In genomic region chr14:32091704-32092103, GRCm38 (mm10) we compare ENCODE assay signal across 21 mouse cellular contexts. TPM values are rescaled to one million over a fixed set of nuclear protein-coding genes. Genes with fewer than 3 reads are reported as not detected.
DNase-seq lines count a peak whose midpoint lies in the region; ATAC-seq and TF ChIP-seq lines count a peak whose summit lies in the region.
"Had no signal": no experiment of that assay in that cellular context is flagged by ENCODE, and none has a peak within 500 bp of the region (broad histone marks: within the 10 kb centered on the region; RNA-seq: fewer than 3 reads in every experiment).

No protein-coding gene starts in this region.

- H3K4me2 ChIP-seq in heart, embryonic 15.5 days, result no peak overlapping the region
- H3K4me2 ChIP-seq in heart, embryonic 12.5 days, result no peak overlapping the region
- no peak overlapping the region for H3K4me2 ChIP-seq in kidney, postnatal 0 days (ENCODE audit: low read length)
- 0 out of 2 replicates have a peak overlapping the region, but pooled peaks have one; percentile 2 for H3K4me2 ChIP-seq in limb, embryonic 11.5 days (ENCODE audit: low read depth, severe bottlenecking)
- H3K4me2 ChIP-seq: embryonic facial prominence, embryonic 13.5 days; forebrain, embryonic 12.5 days; heart, embryonic 13.5 days; hindbrain, embryonic 13.5 days had no signal

- 87% methylated on average over 4 of the region's 4 CpGs for WGBS in heart, embryonic 15.5 days
- WGBS in heart, embryonic 12.5 days, result 84% methylated on average over 4 of the region's 4 CpGs
- 51% methylated on average over 4 of the region's 4 CpGs for WGBS in kidney, postnatal 0 days
- WGBS in kidney, adult 2 months, result 77% methylated on average over 4 of the region's 4 CpGs
- WGBS in limb, embryonic 11.5 days, result 64% methylated on average over 4 of the region's 4 CpGs

- H3K4me1 ChIP-seq in heart, embryonic 15.5 days (replicated peaks), result peaks cover 25% of the 10 kb centered on the region
- peaks cover 26% of the 10 kb centered on the region for H3K4me1 ChIP-seq in heart, embryonic 12.5 days (replicated peaks)
- H3K4me1 ChIP-seq in kidney, postnatal 0 days (replicated peaks; ENCODE audit: insufficient read depth, low read length), result peaks cover 6% of the 10 kb centered on the region; the same call in 1 of the 2 replicates
- no peaks in the 10 kb centered on the region for H3K4me1 ChIP-seq in kidney, adult 2 months (ENCODE audit: control insufficient read depth, insufficient read depth, low read length)
- peaks cover 9% of the 10 kb centered on the region; the same call in 1 of the 2 replicates for H3K4me1 ChIP-seq in limb, embryonic 11.5 days (ENCODE audit: control insufficient read depth, insufficient read depth, low read length)

- H3K4me3 ChIP-seq in heart, embryonic 15.5 days, result no peak overlapping the region
- H3K4me3 ChIP-seq in heart, embryonic 12.5 days, result no peak overlapping the region
- H3K4me3 ChIP-seq in kidney, postnatal 0 days (replicated peaks; ENCODE audit: low read depth, low read length), result no peak overlapping the region
- no peak overlapping the region for H3K4me3 ChIP-seq in kidney, adult 2 months (ENCODE audit: insufficient read depth, low read depth, low read length)
- H3K4me3 ChIP-seq in limb, embryonic 11.5 days (ENCODE audit: low read depth, low read length), result no peak overlapping the region
- H3K4me3 ChIP-seq: embryonic facial prominence, embryonic 13.5 days; forebrain, embryonic 12.5 days; gastrocnemius, adult 2 months; heart, embryonic 13.5 days; hindbrain, embryonic 13.5 days had no signal

- no peaks in the 10 kb centered on the region for H3K27me3 ChIP-seq in heart, embryonic 15.5 days
- H3K27me3 ChIP-seq in heart, embryonic 12.5 days (replicated peaks), result no peaks in the 10 kb centered on the region
- no peaks in the 10 kb centered on the region for H3K27me3 ChIP-seq in kidney, postnatal 0 days (ENCODE audit: insufficient read depth, low read length)
- H3K27me3 ChIP-seq in kidney, adult 2 months (replicated peaks; ENCODE audit: control insufficient read depth, insufficient read depth, low read length), result no peaks in the 10 kb centered on the region
- H3K27me3 ChIP-seq in limb, embryonic 11.5 days (ENCODE audit: control insufficient read depth, insufficient read depth, low read length), result no peaks in the 10 kb centered on the region
- H3K27me3 ChIP-seq: embryonic facial prominence, embryonic 13.5 days; forebrain, embryonic 12.5 days; heart, embryonic 13.5 days; hindbrain, embryonic 13.5 days had no signal

- TF ChIP-seq CTCF in kidney, postnatal 0 days (IDR thresholded peaks at IDR 0.05; ENCODE audit: low read depth), result no peak
- no peak for TF ChIP-seq CTCF in kidney, adult 2 months (conservative IDR thresholded peaks at IDR 0.05; ENCODE audit: insufficient read depth, insufficient read length, low read depth, low read length)

- ATAC-seq in heart, embryonic 15.5 days (replicated peaks; ENCODE audit: insufficient number of reproducible peaks, insufficient read depth, low FRiP score, low read depth), result no peak
- ATAC-seq in heart, embryonic 12.5 days (ENCODE audit: insufficient number of reproducible peaks, low FRiP score), result no peak
- 0 out of 2 replicates have a peak, but pooled peaks have one; percentile 12 for ATAC-seq in kidney, postnatal 0 days (replicated peaks; ENCODE audit: low FRiP score, low read depth)
- ATAC-seq in limb, embryonic 11.5 days (ENCODE audit: insufficient number of reproducible peaks, low FRiP score, low TSS enrichment, low read depth), result no peak
- ATAC-seq: forebrain, postnatal 0 days; hindbrain, postnatal 0 days had no signal

- TF ChIP-seq POLR2A in kidney, adult 2 months (IDR thresholded peaks at IDR 0.05; ENCODE audit: low read depth, low read length), result no peak

- no peaks in the 10 kb centered on the region for H3K9me3 ChIP-seq in heart, embryonic 15.5 days (replicated peaks)
- no peaks in the 10 kb centered on the region for H3K9me3 ChIP-seq in heart, embryonic 12.5 days (replicated peaks)
- no peaks in the 10 kb centered on the region for H3K9me3 ChIP-seq in kidney, postnatal 0 days (replicated peaks; ENCODE audit: low read length)
- H3K9me3 ChIP-seq in limb, embryonic 11.5 days (ENCODE audit: control insufficient read depth, low read length), result no peaks in the 10 kb centered on the region
- H3K9me3 ChIP-seq: embryonic facial prominence, embryonic 13.5 days; forebrain, embryonic 12.5 days; heart, embryonic 13.5 days; hindbrain, embryonic 13.5 days had no signal

- peaks cover 27% of the 10 kb centered on the region for H3K36me3 ChIP-seq in heart, embryonic 15.5 days
- peaks cover 42% of the 10 kb centered on the region for H3K36me3 ChIP-seq in heart, embryonic 12.5 days
- H3K36me3 ChIP-seq in kidney, postnatal 0 days (ENCODE audit: insufficient read depth, low read length), result peaks cover 4% of the 10 kb centered on the region; the same call in 1 of the 2 replicates
- 0 out of 2 replicates have a peak, but pooled peaks cover 2% of the 10 kb centered on the region for H3K36me3 ChIP-seq in kidney, adult 2 months (ENCODE audit: control insufficient read depth, insufficient read depth, low read length)
- peaks cover 3% of the 10 kb centered on the region; the same call in 1 of the 2 replicates for H3K36me3 ChIP-seq in limb, embryonic 11.5 days (ENCODE audit: control insufficient read depth, insufficient read depth, low read length)

- peak overlapping the region; percentile 42; the same call in 1 of the 2 replicates for H3K27ac ChIP-seq in heart, embryonic 15.5 days
- H3K27ac ChIP-seq in heart, embryonic 12.5 days (ENCODE audit: poor library complexity, severe bottlenecking), result no peak overlapping the region
- H3K27ac ChIP-seq in kidney, postnatal 0 days, result 0 out of 2 replicates have a peak overlapping the region, but pooled peaks have one; percentile 42
- no peak overlapping the region for H3K27ac ChIP-seq in kidney, adult 2 months (ENCODE audit: insufficient read depth, low read depth, low read length)
- 0 out of 2 replicates have a peak overlapping the region, but pooled peaks have one; percentile 36 for H3K27ac ChIP-seq in limb, embryonic 11.5 days (replicated peaks; ENCODE audit: low read depth, low read length)
- H3K27ac ChIP-seq: embryonic facial prominence, embryonic 13.5 days; forebrain, embryonic 12.5 days; gastrocnemius, adult 2 months; hindbrain, embryonic 13.5 days; hindbrain, postnatal 0 days had no signal

- no peak for DNase-seq in kidney, postnatal 0 days (ENCODE audit: low spot score)
- no peak for DNase-seq in kidney, adult 2 months
- no peak for DNase-seq in limb, embryonic 11.5 days (ENCODE audit: low spot score)
- DNase-seq in lung, postnatal 36 days, result no peak
- no peak for DNase-seq in lung, postnatal 10 days
- DNase-seq: adrenal gland, adult 8-10 months; adrenal gland, postnatal 36 days; cerebellum, adult 2 months; cerebellum, postnatal 10 days; forebrain, postnatal 0 days; gastrocnemius, adult 2 months; gastrocnemius, postnatal 25 days had no signal

- no peak overlapping the region for H3K9ac ChIP-seq in heart, embryonic 15.5 days
- H3K9ac ChIP-seq in heart, embryonic 12.5 days, result no peak overlapping the region
- no peak overlapping the region for H3K9ac ChIP-seq in kidney, postnatal 0 days (ENCODE audit: low read depth, low read length)
- no peak overlapping the region for H3K9ac ChIP-seq in limb, embryonic 11.5 days (ENCODE audit: low read length)
- H3K9ac ChIP-seq: embryonic facial prominence, embryonic 13.5 days; forebrain, embryonic 12.5 days; forebrain, postnatal 0 days; heart, embryonic 13.5 days; hindbrain, embryonic 13.5 days had no signal

RNA-seq across cellular contexts. Expression of gene Dph3, which starts 6.2 kb away (rescaled TPM):
- polyA plus RNA-seq in heart, embryonic 15.5 days (2015; fragmentation: Nextera tagmentation; extraction: Ambion mirVana), result 66.3 and 81.3 TPM in 2 replicates
- polyA plus RNA-seq in heart, embryonic 12.5 days (2016; fragmentation: Nextera tagmentation; extraction: Ambion mirVana), result 71.7 and 74.5 TPM in 2 replicates
- 109 and 116 TPM in 2 replicates for polyA plus RNA-seq in kidney, postnatal 0 days (2015; fragmentation: Nextera tagmentation; extraction: Ambion mirVana)
- 31.2 and 43.1 TPM in 2 replicates for polyA plus RNA-seq in kidney, adult 2 months (2012; rRNA removed)
- 86.8 and 86.9 TPM in 2 replicates for polyA plus RNA-seq in limb, embryonic 11.5 days (2014; fragmentation: Nextera tagmentation; extraction: Ambion mirVana)

RNA-seq across cellular contexts. Expression of gene Oxnad1, which starts 6.5 kb away (rescaled TPM):
- polyA plus RNA-seq in heart, embryonic 15.5 days (2015; fragmentation: Nextera tagmentation; extraction: Ambion mirVana), result 34.3 and 38.4 TPM in 2 replicates
- 37.9 and 40.2 TPM in 2 replicates for polyA plus RNA-seq in heart, embryonic 12.5 days (2016; fragmentation: Nextera tagmentation; extraction: Ambion mirVana)
- 30.3 and 31.6 TPM in 2 replicates for polyA plus RNA-seq in kidney, postnatal 0 days (2015; fragmentation: Nextera tagmentation; extraction: Ambion mirVana)
- polyA plus RNA-seq in kidney, adult 2 months (2012; rRNA removed), result 49.0 and 60.2 TPM in 2 replicates
- polyA plus RNA-seq in limb, embryonic 11.5 days (2014; fragmentation: Nextera tagmentation; extraction: Ambion mirVana), result 14.7 and 18.3 TPM in 2 replicates

RNA-seq across cellular contexts. Expression of gene Msmb, which starts 50.1 kb away (rescaled TPM):
- polyA plus RNA-seq in heart, embryonic 15.5 days (2015; fragmentation: Nextera tagmentation; extraction: Ambion mirVana), result not detected in 2 replicates
- not detected in 2 replicates for polyA plus RNA-seq in heart, embryonic 12.5 days (2016; fragmentation: Nextera tagmentation; extraction: Ambion mirVana)
- polyA plus RNA-seq in kidney, postnatal 0 days (2015; fragmentation: Nextera tagmentation; extraction: Ambion mirVana), result not detected in 2 replicates
- polyA plus RNA-seq in kidney, adult 2 months (2012; rRNA removed), result not detected in 2 replicates
- not detected in 2 replicates for polyA plus RNA-seq in limb, embryonic 11.5 days (2014; fragmentation: Nextera tagmentation; extraction: Ambion mirVana)
- polyA plus RNA-seq: C2C12; cerebellum, adult 2 months; embryonic facial prominence, embryonic 13.5 days; forebrain, embryonic 12.5 days; forebrain, postnatal 0 days; heart, embryonic 13.5 days; hindbrain, embryonic 13.5 days; hindbrain, postnatal 0 days; intestine, embryonic 14.5 days had no signal

Comparison
In these comparisons a context has a peak if more than half of its experiments do, and no peak if none do; other contexts are left out.
1. H3K27ac ChIP-seq: peak in heart, embryonic 15.5 days (single experiment), kidney, postnatal 0 days (single experiment) and limb, embryonic 11.5 days (single experiment); none in heart, embryonic 12.5 days (single experiment) and kidney, adult 2 months (single experiment).